Mouse (Mus musculus): ENCODE data around the gene Bphl.
"Not testable (repeated sequence)": the region's sequence is repeated elsewhere in the genome, so short reads cannot be mapped to it uniquely, and the experiment has no call there.

The Bphl gene

GRCm38 (mm10) chr13:34051692-34052091 lies 14.3 kb downstream of the Bphl start:
- DNase-seq (ENCODE audit: low read depth, low spot score): no peak

GRCm38 (mm10) chr13:34053673-34054282 lies 16.4 kb downstream of the Bphl start:
- peak; percentile 44 for DNase-seq (ENCODE audit: low read depth, low spot score)

GRCm38 (mm10) chr13:34054391-34054790 lies 17.0 kb downstream of the Bphl start:
- peak; percentile 57 for DNase-seq (ENCODE audit: low read depth, low spot score)

GRCm38 (mm10) chr13:34054983-34055382 lies 17.6 kb downstream of the Bphl start:
- DNase-seq (ENCODE audit: low read depth, low spot score): no peak

GRCm38 (mm10) chr13:34057252-34057651 lies 19.9 kb downstream of the Bphl start:
- DNase-seq (ENCODE audit: low read depth, low spot score): no peak

- DNase-seq (ENCODE audit: low read depth, low spot score): no peak
These were observed 22.7 kb downstream of the Bphl start for GRCm38 (mm10) chr13:34060061-34060460.

- DNase-seq (ENCODE audit: low read depth, low spot score): peak; percentile 45
These were observed 25.1 kb downstream of the Bphl start for GRCm38 (mm10) chr13:34062466-34062865.

- DNase-seq (ENCODE audit: low read depth, low spot score): no peak
These were observed 29.0 kb downstream of the Bphl start for GRCm38 (mm10) chr13:34066351-34066750.

- no peak for DNase-seq (ENCODE audit: low read depth, low spot score)
These were observed 32.9 kb downstream of the Bphl start for GRCm38 (mm10) chr13:34070296-34070695.

- no peak for DNase-seq (ENCODE audit: low read depth, low spot score)
These were observed 34.4 kb downstream of the Bphl start for GRCm38 (mm10) chr13:34071836-34072235.

- no peak for DNase-seq (ENCODE audit: low read depth, low spot score)
These were observed 35.5 kb downstream of the Bphl start for GRCm38 (mm10) chr13:34072847-34073246.

- not testable (repeated sequence) for DNase-seq (ENCODE audit: low read depth, low spot score)
These were observed 37.0 kb downstream of the Bphl start for GRCm38 (mm10) chr13:34074441-34074840.

GRCm38 (mm10) chr13:34075893-34076292 lies 38.5 kb downstream of the Bphl start:
- DNase-seq (ENCODE audit: low read depth, low spot score): not testable (repeated sequence)

GRCm38 (mm10) chr13:34076561-34077491 lies 39.4 kb downstream of the Bphl start:
- DNase-seq (ENCODE audit: low read depth, low spot score): peak; percentile 38

GRCm38 (mm10) chr13:34077492-34078271 lies 40.3 kb downstream of the Bphl start, which contains the start of gene Tubb2a:
Tubb2a (minus strand) TSS chr13:34078007.
- peak; percentile 91 for DNase-seq (ENCODE audit: low read depth, low spot score)

GRCm38 (mm10) chr13:34078500-34079280 lies 41.3 kb downstream of the Bphl start:
- no peak for DNase-seq (ENCODE audit: low read depth, low spot score)

GRCm38 (mm10) chr13:34079801-34080200 lies 42.4 kb downstream of the Bphl start:
- no peak for DNase-seq (ENCODE audit: low read depth, low spot score)

GRCm38 (mm10) chr13:34081926-34082325 lies 44.5 kb downstream of the Bphl start:
- no peak for DNase-seq (ENCODE audit: low read depth, low spot score)

GRCm38 (mm10) chr13:34084026-34084750 lies 46.8 kb downstream of the Bphl start:
- DNase-seq (ENCODE audit: low read depth, low spot score): peak; percentile 35

GRCm38 (mm10) chr13:34087052-34087812 lies 49.8 kb downstream of the Bphl start:
- DNase-seq (ENCODE audit: low read depth, low spot score): peak; percentile 78
